Mouse (Mus musculus): ENCODE data around the gene Cryab. TPM values are rescaled to one million over a fixed set of nuclear protein-coding genes. Genes with fewer than 3 reads are reported as not detected.

Cryab gene
- 405 and 528 TPM in 2 replicates for polyA plus RNA-seq (2012; rRNA removed)

DNA sequence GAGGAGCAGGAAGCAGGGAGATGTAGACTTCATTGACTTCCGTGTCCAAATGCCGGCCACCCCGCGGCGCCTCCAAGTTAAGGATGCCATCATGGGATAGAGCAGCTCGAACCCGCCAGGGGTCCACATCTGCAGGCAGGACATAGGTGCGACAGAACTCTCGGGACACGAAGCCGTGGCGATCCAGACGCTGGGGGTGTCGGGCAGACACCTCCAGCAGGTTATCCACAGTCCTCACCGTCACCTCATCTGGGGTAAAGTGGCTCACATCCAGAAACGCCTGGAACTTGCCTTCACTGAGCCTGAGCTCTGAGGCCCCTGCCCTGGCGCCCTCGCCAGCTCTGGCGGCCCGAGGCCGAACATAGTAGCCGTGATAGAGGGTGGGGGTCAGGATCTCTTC is at the start of gene Cryab:
Cryab (plus strand) TSS at position 3 of the 400 bp plus-strand sequence.
- Histone ChIP-seq H3K4me3 (replicated peaks; ENCODE audit: extremely low read depth, low read depth, low read length) (peak within 1 kb of the TSS; percentile 54), H3K4me1 (ENCODE audit: control insufficient read depth, insufficient read depth, low read length) (peaks cover 3% of the 10 kb centered on the region; the same call in 1 of the 2 replicates)
- TF ChIP-seq CTCF (IDR thresholded peaks at IDR 0.05; ENCODE audit: insufficient read depth, low read length) (no peak), POLR2A (IDR thresholded peaks at IDR 0.05; ENCODE audit: borderline replicate concordance, extremely low read depth, low read depth, low read length) (no peak)
- WGBS, result 43% methylated on average over 22 of the region's 22 CpGs
- peak; percentile 36 for DNase-seq

DNA sequence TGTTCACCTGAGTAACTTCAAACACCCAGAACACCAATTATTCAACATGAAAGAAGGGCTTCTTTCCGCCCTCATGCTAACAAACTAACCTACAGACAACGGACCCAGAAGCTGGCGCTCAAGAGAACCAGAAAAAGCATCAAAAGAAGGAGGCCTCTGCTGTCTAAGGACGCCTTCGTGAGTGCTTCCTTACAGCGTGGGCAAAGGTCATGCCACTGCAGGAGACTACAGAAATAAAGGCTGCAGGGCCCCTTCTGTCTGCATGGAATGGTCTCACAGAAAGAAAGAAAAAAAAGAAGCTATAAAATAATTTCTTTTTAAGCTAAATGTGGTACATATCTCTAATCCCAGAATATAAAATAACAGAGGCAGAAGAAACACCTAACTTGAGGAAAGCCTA is 46.2 kb upstream of the Cryab start:
- Histone ChIP-seq H3K4me3 (replicated peaks; ENCODE audit: extremely low read depth, low read depth, low read length) (no peak overlapping the region), H3K4me1 (ENCODE audit: control insufficient read depth, insufficient read depth, low read length) (peaks cover 9% of the 10 kb centered on the region)
- no peak for TF ChIP-seq POLR2A (IDR thresholded peaks at IDR 0.05; ENCODE audit: borderline replicate concordance, extremely low read depth, low read depth, low read length)
- TF ChIP-seq CTCF (IDR thresholded peaks at IDR 0.05; ENCODE audit: insufficient read depth, low read length), result no peak
- WGBS, result 71% methylated on average over 6 of the region's 6 CpGs
- no peak for DNase-seq

- 24% methylated on average over 2 of the region's 2 CpGs for WGBS
- no peak for DNase-seq
Measured at GRCm38 (mm10) chr9:50709108-50709507, 42.0 kb upstream of the Cryab start.

DNA sequence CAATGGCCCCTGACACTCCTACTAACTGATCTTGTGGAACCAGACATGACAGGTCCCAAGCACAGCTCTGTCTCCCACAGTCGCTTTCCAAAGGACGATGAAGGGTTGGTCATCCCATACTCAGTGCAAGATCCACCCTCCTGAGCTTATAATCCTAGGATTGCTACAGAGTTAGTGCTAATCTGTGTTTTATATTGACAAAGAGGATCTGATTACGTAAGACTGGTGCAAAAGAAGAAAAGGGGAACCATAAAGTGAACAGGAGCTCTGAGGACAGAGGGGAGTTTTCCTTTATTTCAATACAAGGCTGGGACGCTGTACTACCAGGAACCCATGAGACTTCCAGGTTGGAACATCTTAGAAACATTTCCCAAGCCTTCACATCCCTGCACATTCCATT is 39.8 kb upstream of the Cryab start:
- TF ChIP-seq CTCF (IDR thresholded peaks at IDR 0.05; ENCODE audit: insufficient read depth, low read length) (no peak), POLR2A (IDR thresholded peaks at IDR 0.05; ENCODE audit: borderline replicate concordance, extremely low read depth, low read depth, low read length) (no peak)
- Histone ChIP-seq H3K4me3 (replicated peaks; ENCODE audit: extremely low read depth, low read depth, low read length) (no peak overlapping the region), H3K4me1 (ENCODE audit: control insufficient read depth, insufficient read depth, low read length) (no peaks in the 10 kb centered on the region)
- no peak for DNase-seq
- 80% methylated on average over 4 of the region's 4 CpGs for WGBS

More at GRCm38 (mm10) chr9:50709108-50709507, 42.0 kb upstream of the Cryab start:
- TF ChIP-seq POLR2A (IDR thresholded peaks at IDR 0.05; ENCODE audit: borderline replicate concordance, extremely low read depth, low read depth, low read length) (no peak), CTCF (IDR thresholded peaks at IDR 0.05; ENCODE audit: insufficient read depth, low read length) (peak; percentile 76)
- no peak overlapping the region for H3K4me3 ChIP-seq (replicated peaks; ENCODE audit: extremely low read depth, low read depth, low read length)
- no peaks in the 10 kb centered on the region for H3K4me1 ChIP-seq (ENCODE audit: control insufficient read depth, insufficient read depth, low read length)

- no peak for TF ChIP-seq POLR2A (IDR thresholded peaks at IDR 0.05; ENCODE audit: borderline replicate concordance, extremely low read depth, low read depth, low read length)
- TF ChIP-seq CTCF (IDR thresholded peaks at IDR 0.05; ENCODE audit: insufficient read depth, low read length), result no peak
- WGBS, result 35% methylated on average over 4 of the region's 4 CpGs
- no peaks in the 10 kb centered on the region for H3K4me1 ChIP-seq (ENCODE audit: control insufficient read depth, insufficient read depth, low read length)
- DNase-seq, result no peak
- no peak overlapping the region for H3K4me3 ChIP-seq (replicated peaks; ENCODE audit: extremely low read depth, low read depth, low read length)
Measured at GRCm38 (mm10) chr9:50714188-50714587, 36.9 kb upstream of the Cryab start.

DNA sequence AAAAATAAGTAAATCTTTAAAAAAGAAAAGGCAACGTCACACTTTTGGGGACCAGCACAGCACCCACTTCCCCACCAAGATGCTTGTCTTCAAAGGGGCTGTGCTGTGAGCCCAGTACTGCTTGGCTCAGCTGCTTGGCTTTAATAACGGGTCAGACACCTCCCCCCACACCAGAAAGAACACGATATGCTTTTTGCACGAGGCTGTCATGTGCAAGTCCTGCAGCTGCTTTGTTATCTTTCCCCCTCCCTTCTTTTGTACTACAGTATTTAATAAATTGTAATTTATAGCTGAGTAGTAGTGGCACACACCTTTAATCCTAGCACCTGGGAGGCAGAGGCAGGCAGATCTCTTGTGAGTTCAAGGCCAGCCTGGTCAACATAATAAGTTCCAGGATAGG is 32.2 kb upstream of the Cryab start:
- no peak for DNase-seq
- 60% methylated on average over 4 of the region's 4 CpGs for WGBS
- TF ChIP-seq CTCF (IDR thresholded peaks at IDR 0.05; ENCODE audit: insufficient read depth, low read length) (no peak), POLR2A (IDR thresholded peaks at IDR 0.05; ENCODE audit: borderline replicate concordance, extremely low read depth, low read depth, low read length) (no peak)
- peaks cover 2% of the 10 kb centered on the region; the same call in 1 of the 2 replicates for H3K4me1 ChIP-seq (ENCODE audit: control insufficient read depth, insufficient read depth, low read length)
- no peak overlapping the region for H3K4me3 ChIP-seq (replicated peaks; ENCODE audit: extremely low read depth, low read depth, low read length)

- Histone ChIP-seq H3K4me3 (replicated peaks; ENCODE audit: extremely low read depth, low read depth, low read length) (no peak overlapping the region), H3K4me1 (ENCODE audit: control insufficient read depth, insufficient read depth, low read length) (peaks cover 5% of the 10 kb centered on the region; the same call in 1 of the 2 replicates)
- no peak for DNase-seq
- TF ChIP-seq POLR2A (IDR thresholded peaks at IDR 0.05; ENCODE audit: borderline replicate concordance, extremely low read depth, low read depth, low read length) (no peak), CTCF (IDR thresholded peaks at IDR 0.05; ENCODE audit: insufficient read depth, low read length) (no peak)
- WGBS, result 43% methylated on average over 12 of the region's 12 CpGs
Measured at GRCm38 (mm10) chr9:50721061-50721460, 30.1 kb upstream of the Cryab start.

GRCm38 (mm10) chr9:50722451-50722911 is 28.6 kb upstream of the Cryab start:
- Histone ChIP-seq H3K4me3 (replicated peaks; ENCODE audit: extremely low read depth, low read depth, low read length) (no peak overlapping the region), H3K4me1 (ENCODE audit: control insufficient read depth, insufficient read depth, low read length) (peaks cover 5% of the 10 kb centered on the region; the same call in 1 of the 2 replicates)
- TF ChIP-seq POLR2A (IDR thresholded peaks at IDR 0.05; ENCODE audit: borderline replicate concordance, extremely low read depth, low read depth, low read length) (no peak), CTCF (IDR thresholded peaks at IDR 0.05; ENCODE audit: insufficient read depth, low read length) (no peak)
- no peak for DNase-seq
- WGBS, result 46% methylated on average over 8 of the region's 8 CpGs

DNA sequence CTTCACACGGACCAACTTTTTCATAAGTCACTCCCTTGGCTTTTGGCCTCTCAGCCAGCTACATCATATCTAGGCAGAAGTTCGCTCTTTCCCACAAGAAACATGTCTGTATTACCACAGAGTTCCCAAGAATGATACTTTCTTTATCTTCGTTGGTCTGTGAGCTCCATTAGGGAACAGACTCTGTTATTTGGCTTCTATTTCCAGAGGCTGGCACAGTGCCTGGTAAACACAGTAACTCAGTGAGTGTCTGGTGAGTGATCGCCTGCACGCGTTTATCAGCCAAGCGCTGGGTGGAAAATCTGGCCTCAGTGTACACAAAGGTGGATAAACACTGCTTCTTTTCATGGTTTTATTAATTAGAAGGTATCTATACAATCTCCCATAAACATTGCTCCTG is 27.7 kb upstream of the Cryab start:
- Histone ChIP-seq H3K4me1 (ENCODE audit: control insufficient read depth, insufficient read depth, low read length) (peaks cover 8% of the 10 kb centered on the region), H3K4me3 (replicated peaks; ENCODE audit: extremely low read depth, low read depth, low read length) (no peak overlapping the region)
- peak; percentile 57 for DNase-seq
- no peak for TF ChIP-seq CTCF (IDR thresholded peaks at IDR 0.05; ENCODE audit: insufficient read depth, low read length)
- TF ChIP-seq POLR2A (IDR thresholded peaks at IDR 0.05; ENCODE audit: borderline replicate concordance, extremely low read depth, low read depth, low read length), result no peak
- WGBS, result 14% methylated on average over 7 of the region's 7 CpGs

DNA sequence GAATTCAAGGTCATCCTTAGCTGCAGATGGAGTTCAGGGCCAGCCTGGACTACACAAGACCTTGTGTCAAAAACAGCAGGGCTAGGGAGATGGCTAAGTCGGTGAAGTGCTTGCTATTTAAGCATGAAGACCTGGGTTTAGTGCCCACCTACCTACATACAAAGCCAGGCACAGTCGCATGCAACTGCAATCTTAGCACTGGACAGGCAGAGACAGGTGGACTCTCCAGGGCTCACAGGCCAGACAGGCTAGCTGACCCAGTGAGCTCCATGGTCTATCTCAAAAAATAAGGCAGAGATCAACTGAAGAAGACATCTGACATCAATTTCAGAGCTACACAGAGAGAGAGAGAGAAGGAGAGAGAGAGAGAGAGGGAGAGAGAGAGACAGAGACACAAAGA is 27.0 kb upstream of the Cryab start:
- no peak for TF ChIP-seq CTCF (IDR thresholded peaks at IDR 0.05; ENCODE audit: insufficient read depth, low read length)
- no peak for TF ChIP-seq POLR2A (IDR thresholded peaks at IDR 0.05; ENCODE audit: borderline replicate concordance, extremely low read depth, low read depth, low read length)
- WGBS, result 90% methylated on average over 2 of the region's 2 CpGs
- Histone ChIP-seq H3K4me1 (ENCODE audit: control insufficient read depth, insufficient read depth, low read length) (peaks cover 8% of the 10 kb centered on the region), H3K4me3 (replicated peaks; ENCODE audit: extremely low read depth, low read depth, low read length) (no peak overlapping the region)
- DNase-seq, result no peak
